Mouse (Mus musculus) heart, adult 8-10 months (tissue): ENCODE measurements at regions not wholly inside any gene's neighbourhood (a gene's known extent, or its start where the extent isn't known, plus 50 kb on each side); places are given as distances from the start of the nearest gene placed in this dataset.

Source experiments
- DNase-seq: peaks from one replicate; pipeline ENCODE4 v3.0.0; 2022; ENCODE audit warnings: low spot score

GRCm38 (mm10) chr9:25374161-25374560 lies 107.2 kb upstream of the Eepd1 start:
- DNase-seq: no peak

- no peak for DNase-seq
Measured at GRCm38 (mm10) chr9:25376209-25376608, 105.1 kb upstream of the Eepd1 start.

GRCm38 (mm10) chr9:25377771-25378747 lies 103.3 kb upstream of the Eepd1 start:
- peak; percentile 48 for DNase-seq

GRCm38 (mm10) chr9:25385333-25385732 lies 96.0 kb upstream of the Eepd1 start:
- no peak for DNase-seq

GRCm38 (mm10) chr9:25387876-25388650 lies 93.3 kb upstream of the Eepd1 start:
- DNase-seq: no peak

GRCm38 (mm10) chr9:25389351-25389750 lies 92.0 kb upstream of the Eepd1 start:
- DNase-seq: no peak

- peak; percentile 12 for DNase-seq
Measured at GRCm38 (mm10) chr9:25400647-25401335, 80.6 kb upstream of the Eepd1 start.

GRCm38 (mm10) chr9:25405848-25406247 lies 75.5 kb upstream of the Eepd1 start:
- DNase-seq: no peak

GRCm38 (mm10) chr9:25408518-25408917 lies 72.8 kb upstream of the Eepd1 start:
- DNase-seq: no peak

GRCm38 (mm10) chr9:25409729-25410128 lies 71.6 kb upstream of the Eepd1 start:
- DNase-seq: no peak

GRCm38 (mm10) chr9:25413873-25414272 lies 67.5 kb upstream of the Eepd1 start:
- no peak for DNase-seq

GRCm38 (mm10) chr9:25414315-25414714 lies 67.0 kb upstream of the Eepd1 start:
- no peak for DNase-seq

- DNase-seq: no peak
Measured at GRCm38 (mm10) chr9:25426941-25427340, 54.4 kb upstream of the Eepd1 start.

GRCm38 (mm10) chr9:25429450-25430213 lies 51.7 kb upstream of the Eepd1 start:
- no peak for DNase-seq
